Mouse (Mus musculus) forebrain, embryonic 13.5 days (tissue): ENCODE results near the gene Ttc6. TPM values are rescaled to one million over a fixed set of nuclear protein-coding genes. Genes with fewer than 3 reads are reported as not detected.

Experiments
- ATAC-seq: fragments of 200-750 bp; cut with Nextera tagmentation; 2 replicates; pipeline ENCODE4 v1.8.0; 2017
- H3K27ac ChIP-seq: fragments of 300-500 bp; sonication (generic); 2 replicates; pipeline ENCODE4 v1.5.1; 2015; ENCODE audit warnings: inconsistent platforms, mild to moderate bottlenecking, moderate library complexity
- H3K27me3 ChIP-seq: fragments of 300-500 bp; sonication (generic); 2 replicates; pipeline ENCODE4 v1.6.1; 2015; ENCODE audit warnings: mild to moderate bottlenecking, inconsistent platforms
- H3K36me3 ChIP-seq: fragments of 300-500 bp; sonication (generic); 2 replicates; pipeline ENCODE4 v1.6.1; 2015; ENCODE audit warnings: mild to moderate bottlenecking, inconsistent platforms; ENCODE audit not compliant: poor library complexity, severe bottlenecking
- H3K4me1 ChIP-seq: fragments of 300-500 bp; sonication (generic); 2 replicates; pipeline ENCODE4 v1.6.1; 2015; ENCODE audit warnings: inconsistent platforms
- H3K4me2 ChIP-seq: fragments of 300-500 bp; sonication (generic); 2 replicates; pipeline ENCODE4 v1.6.1; 2015; ENCODE audit warnings: inconsistent platforms, mild to moderate bottlenecking, moderate library complexity
- H3K4me3 ChIP-seq: fragments of 300-500 bp; sonication (generic); 2 replicates; pipeline ENCODE4 v1.5.1; 2015; ENCODE audit warnings: mild to moderate bottlenecking, inconsistent platforms
- H3K9ac ChIP-seq: fragments of 300-500 bp; sonication (generic); 2 replicates; pipeline ENCODE4 v1.6.1; 2015; ENCODE audit warnings: mild to moderate bottlenecking, inconsistent platforms
- H3K9me3 ChIP-seq: fragments of 300-500 bp; sonication (generic); replicated peaks from 2 replicates; pipeline ENCODE4 v1.6.1; 2016; ENCODE audit warnings: inconsistent platforms
- WGBS: fragments of 180-500 bp; shearing (Covaris S2); methylation state at CpG from one replicate; pipeline ENCODE4 v1.1.7; 2015; 5-methylcytosine and 5-hydroxymethylcytosine counted together
- polyA plus RNA-seq: library from polyadenylated mRNA; unstranded; fragments of >200 nt; fragmentation: Nextera tagmentation; extraction: Ambion mirVana; gene quantifications from 2 replicates; pipeline ENCODE4 v1.2.1, GENCODE M21; 2015

Ttc6 gene
- polyA plus RNA-seq, 1 experiment from 2014 or later: 0.14 TPM

DNA sequence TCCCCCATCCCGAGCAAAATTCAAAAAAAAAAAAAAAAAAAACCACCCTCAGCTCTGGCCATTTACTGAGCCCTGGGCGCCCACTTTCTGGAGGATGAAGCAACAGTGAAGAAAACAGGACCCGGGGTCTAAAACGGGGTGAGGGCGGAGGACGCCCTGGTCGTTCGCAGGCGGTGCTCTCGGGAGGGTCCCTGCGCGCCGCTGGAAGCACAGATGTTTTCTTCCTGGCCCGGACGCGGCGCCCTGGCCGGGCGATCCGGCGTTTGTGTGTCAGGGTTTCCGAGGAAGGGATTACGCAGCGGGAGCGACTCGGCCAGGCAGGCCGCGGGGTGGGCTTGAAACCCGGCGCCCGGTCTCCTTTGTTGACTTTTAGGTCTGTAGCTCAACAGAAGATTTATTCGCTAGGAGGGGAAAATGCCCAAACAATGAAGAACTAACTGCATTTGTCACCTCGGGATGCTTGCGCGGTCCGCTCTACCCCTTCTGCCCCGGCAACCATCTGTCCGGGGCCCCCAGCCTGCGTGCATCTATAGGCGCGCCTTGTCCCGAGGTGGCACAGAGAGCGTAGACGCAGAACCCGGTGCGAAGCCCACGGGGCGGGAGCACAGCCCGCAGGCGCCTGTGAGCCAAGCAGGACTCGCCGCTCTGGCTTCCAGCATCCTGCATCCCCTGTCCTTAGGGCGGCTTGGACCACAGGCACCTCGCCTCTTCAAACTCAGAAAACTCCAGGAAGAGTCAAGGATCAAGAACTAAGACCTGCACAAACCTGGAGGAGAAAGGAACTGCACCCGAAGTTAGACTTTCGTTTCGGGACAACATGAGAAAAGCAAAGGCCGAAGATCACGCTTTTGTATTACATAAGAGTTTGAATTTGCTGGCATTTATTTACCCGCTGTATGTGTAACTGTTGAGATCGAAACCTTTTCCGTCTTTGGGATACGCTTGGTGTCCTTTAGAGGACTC is 25.0 kb upstream of the Ttc6 start:
- Histone ChIP-seq H3K4me3 (peak overlapping the region; percentile 30), H3K4me2 (peak overlapping the region; percentile 54), H3K4me1 (peaks cover 27% of the 10 kb centered on the region), H3K27ac (no peak overlapping the region), H3K9me3 (no peaks in the 10 kb centered on the region), H3K36me3 (no peaks in the 10 kb centered on the region), H3K9ac (peak overlapping the region; percentile 5; the same call in 1 of the 2 replicates), H3K27me3 (peaks cover 91% of the 10 kb centered on the region)
- ATAC-seq: peak; percentile 14; the same call in 1 of the 2 replicates
- under 1% methylated on average over 59 of the region's 63 CpGs for WGBS

DNA sequence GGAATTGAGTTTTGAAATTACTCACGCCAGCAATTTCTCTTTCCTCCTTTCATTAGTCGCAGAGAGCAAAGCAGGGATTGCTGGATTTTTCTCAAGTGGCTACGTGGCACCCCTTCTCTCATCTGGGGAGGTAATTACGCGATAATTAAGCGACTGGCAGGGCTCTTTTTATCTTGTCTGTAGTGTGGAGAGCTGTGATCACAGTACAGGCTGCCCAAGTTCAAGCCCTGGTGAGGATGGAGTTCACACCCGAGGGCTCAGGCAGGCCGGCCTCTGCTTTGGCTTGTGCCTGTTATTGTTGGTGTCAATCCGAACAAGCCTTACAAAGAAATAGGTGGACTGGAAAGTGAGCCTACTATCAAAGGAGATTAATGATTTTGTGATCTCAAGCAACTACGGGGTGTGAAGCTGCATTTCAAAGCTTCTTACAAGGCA is 24.3 kb upstream of the Ttc6 start:
- ATAC-seq: no peak
- Histone ChIP-seq H3K9me3 (no peaks in the 10 kb centered on the region), H3K27ac (no peak overlapping the region), H3K4me1 (peaks cover 27% of the 10 kb centered on the region), H3K36me3 (no peaks in the 10 kb centered on the region), H3K4me3 (peak overlapping the region; percentile 30; the same call in 1 of the 2 replicates), H3K27me3 (peaks cover 91% of the 10 kb centered on the region), H3K4me2 (peak overlapping the region; percentile 54), H3K9ac (no peak overlapping the region)
- under 1% methylated on average over 10 of the region's 10 CpGs for WGBS

DNA sequence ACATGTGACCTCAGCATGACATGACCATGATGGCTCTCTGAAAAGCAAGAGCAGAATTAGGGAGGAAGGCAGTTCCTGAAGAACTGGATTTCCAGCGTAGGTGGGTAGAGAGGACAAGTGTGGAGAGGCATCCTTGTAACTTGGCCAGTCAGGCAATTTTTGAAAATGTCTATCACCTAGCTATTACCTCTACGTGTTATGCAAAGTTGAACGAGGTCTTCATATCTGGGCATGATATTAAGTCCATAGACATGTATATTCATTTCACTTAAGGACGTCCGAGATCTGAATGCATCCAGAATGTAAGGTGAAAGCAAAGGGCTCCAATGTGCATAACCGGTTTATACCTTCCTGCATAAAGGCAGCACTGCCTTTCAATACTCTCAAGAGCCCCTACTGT is 22.8 kb upstream of the Ttc6 start:
- peaks cover 26% of the 10 kb centered on the region for H3K4me1 ChIP-seq
- H3K27ac ChIP-seq: no peak overlapping the region
- WGBS: 12% methylated on average over 6 of the region's 6 CpGs
- no peak overlapping the region for H3K4me2 ChIP-seq
- no peaks in the 10 kb centered on the region for H3K9me3 ChIP-seq
- no peak overlapping the region for H3K9ac ChIP-seq
- ATAC-seq: no peak
- no peaks in the 10 kb centered on the region for H3K36me3 ChIP-seq
- H3K4me3 ChIP-seq: no peak overlapping the region
- peaks cover 91% of the 10 kb centered on the region for H3K27me3 ChIP-seq

DNA sequence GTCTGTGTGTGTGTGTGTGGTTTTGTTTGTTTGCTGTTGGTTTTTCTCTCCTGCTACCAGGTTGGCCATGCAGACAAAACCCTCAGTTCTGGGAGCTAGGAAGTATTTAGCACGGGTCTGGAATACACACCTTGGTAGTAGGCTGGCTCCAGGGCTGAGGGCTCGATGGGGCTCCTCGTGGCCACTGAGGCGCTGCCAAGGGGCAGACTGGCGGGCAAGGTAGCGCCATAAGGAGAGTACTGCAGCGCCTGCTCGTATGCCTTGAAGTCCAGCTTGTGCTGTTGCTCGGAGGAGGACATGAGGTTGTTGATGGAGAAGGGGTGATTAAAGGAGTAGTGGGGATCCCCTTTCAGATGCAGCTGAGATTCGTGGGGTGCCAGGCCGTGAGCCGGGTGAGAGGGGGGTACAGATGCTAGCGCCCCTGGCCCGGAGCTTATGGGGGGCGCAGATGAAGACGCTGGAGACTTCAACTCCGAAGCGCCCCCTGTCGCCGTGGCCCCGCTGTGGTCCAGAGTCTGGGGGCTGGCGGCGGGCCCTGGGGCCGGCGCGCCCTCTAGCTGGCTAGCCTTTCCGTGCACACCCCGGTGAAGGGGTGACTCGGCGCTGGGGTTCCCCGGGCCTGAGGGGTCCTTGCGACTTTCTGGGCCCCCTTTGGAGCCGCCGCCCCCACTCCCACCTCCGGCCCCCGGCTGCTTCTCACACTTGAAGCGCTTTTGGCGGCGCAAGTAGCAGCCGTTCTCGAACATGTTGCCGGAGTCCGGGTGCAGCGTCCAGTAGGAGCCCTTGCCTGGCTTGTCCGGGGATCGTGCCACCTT is 21.8 kb upstream of the Ttc6 start:
- H3K4me2 ChIP-seq: peak overlapping the region; percentile 37
- peak; percentile 11; the same call in 1 of the 2 replicates for ATAC-seq

DNA sequence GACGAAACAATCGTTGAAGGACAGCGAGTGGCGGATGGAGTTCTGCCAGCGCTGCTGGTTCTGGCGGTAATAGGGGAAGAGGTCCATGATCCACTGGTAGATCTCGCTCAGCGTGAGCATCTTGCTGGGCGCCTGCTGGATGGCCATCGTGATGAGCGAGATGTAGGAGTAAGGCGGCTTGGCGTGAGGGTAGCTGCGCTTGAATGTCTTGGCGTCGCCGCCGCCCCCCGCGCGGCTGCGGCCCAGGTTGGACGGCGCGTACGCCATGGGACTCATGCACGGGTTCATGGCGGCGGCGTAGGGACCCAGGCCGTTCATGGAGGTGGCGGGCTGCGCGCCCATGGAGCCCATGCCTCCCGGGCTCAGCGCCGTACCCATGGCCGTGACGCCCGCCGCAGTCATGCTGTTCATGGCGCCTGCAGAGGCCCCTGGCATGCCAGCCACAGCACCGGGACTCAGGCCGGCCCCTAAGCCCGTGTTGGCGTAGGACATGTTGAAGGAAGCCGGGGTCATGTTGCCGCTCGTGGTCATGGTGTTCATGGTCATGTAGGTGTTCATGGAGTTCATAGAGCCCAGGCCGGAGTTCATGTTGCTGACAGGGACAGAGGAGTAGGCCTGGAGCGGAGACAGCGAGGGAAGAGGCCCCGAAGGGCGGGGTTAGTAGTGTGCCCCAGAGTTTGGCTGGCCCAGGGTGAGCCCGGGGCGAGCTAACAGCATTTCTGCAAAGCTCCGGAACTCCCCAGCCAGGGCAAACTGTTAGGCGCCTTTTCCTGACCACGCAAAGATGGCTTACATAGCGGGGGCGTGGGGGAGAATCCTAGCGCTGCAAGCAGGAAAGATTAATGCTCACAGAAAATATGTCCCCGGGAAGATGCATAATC is 20.9 kb upstream of the Ttc6 start:
- Histone ChIP-seq H3K4me3 (peak overlapping the region; percentile 6; the same call in 1 of the 2 replicates), H3K4me1 (peaks cover 33% of the 10 kb centered on the region), H3K27ac (no peak overlapping the region), H3K9me3 (no peaks in the 10 kb centered on the region), H3K4me2 (peak overlapping the region; percentile 37), H3K9ac (no peak overlapping the region), H3K27me3 (peaks cover 96% of the 10 kb centered on the region), H3K36me3 (no peaks in the 10 kb centered on the region)
- WGBS: 2% methylated on average over 63 of the region's 63 CpGs
- ATAC-seq: no peak

More for the DNA sequence above, 21.8 kb upstream of the Ttc6 start:
- WGBS: under 1% methylated on average over 45 of the region's 46 CpGs
- Histone ChIP-seq H3K4me1 (peaks cover 33% of the 10 kb centered on the region), H3K27ac (no peak overlapping the region), H3K4me3 (peak overlapping the region; percentile 6), H3K27me3 (peaks cover 91% of the 10 kb centered on the region), H3K9me3 (no peaks in the 10 kb centered on the region), H3K9ac (no peak overlapping the region), H3K36me3 (no peaks in the 10 kb centered on the region)

DNA sequence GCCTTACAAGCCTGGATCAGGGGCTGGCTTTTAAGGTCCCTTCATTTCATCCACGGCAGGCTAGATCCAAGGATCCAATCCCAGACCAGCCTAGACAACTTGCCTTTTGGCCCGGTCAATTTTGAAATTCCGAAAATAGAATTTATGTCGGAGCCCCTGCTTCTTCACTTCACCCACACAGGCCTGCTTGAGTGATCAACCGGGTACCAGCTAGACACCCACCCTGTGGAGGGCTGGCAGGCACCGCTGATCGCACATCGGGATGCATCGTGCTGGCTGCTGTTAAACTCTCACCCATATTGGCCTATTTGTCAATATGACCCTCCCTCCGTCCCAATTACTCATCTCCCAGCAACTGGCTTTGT is 20.3 kb upstream of the Ttc6 start:
- H3K4me3 ChIP-seq: no peak overlapping the region
- peaks cover 96% of the 10 kb centered on the region for H3K27me3 ChIP-seq
- H3K4me2 ChIP-seq: no peak overlapping the region
- H3K36me3 ChIP-seq: no peaks in the 10 kb centered on the region
- H3K4me1 ChIP-seq: peaks cover 30% of the 10 kb centered on the region
- 5% methylated on average over 10 of the region's 10 CpGs for WGBS
- no peak overlapping the region for H3K9ac ChIP-seq
- no peak for ATAC-seq
- H3K9me3 ChIP-seq: no peaks in the 10 kb centered on the region
- no peak overlapping the region for H3K27ac ChIP-seq

DNA sequence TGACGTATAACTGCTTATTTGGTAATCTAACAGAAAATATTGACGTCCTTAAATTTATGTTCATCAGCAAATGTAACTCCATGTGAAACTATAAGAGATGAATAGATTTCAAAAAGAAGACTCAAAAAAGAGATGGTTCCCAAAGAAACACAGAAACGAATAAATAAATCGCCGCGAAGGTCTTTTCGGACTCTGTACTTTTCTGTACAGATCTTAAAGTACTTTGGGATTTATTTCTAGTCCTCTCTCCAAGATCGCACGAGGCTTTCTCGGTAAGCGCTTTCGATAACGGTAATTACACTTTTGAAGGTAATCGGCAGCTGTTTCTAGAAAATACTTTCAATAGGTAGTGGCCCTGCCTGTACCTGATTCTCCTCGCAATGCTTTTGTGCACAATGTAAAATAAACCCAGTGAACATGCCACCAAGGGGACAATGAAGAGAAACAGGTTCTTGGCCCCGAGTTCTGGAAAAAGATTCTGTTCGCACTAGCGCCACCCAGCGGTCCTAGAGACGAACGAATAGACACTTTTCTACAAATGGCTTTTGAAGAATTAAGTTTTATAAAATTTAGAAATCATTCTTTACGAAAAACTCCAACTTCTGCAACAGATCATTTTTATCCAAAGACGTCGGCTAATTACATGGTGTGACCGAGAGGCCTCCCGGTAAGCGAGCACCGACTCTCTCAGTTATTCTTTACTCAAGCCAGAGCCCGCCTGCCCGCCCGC is 19.1 kb upstream of the Ttc6 start:
- Histone ChIP-seq H3K27ac (no peak overlapping the region), H3K4me2 (peak overlapping the region; percentile 79), H3K4me3 (peak overlapping the region; percentile 47), H3K9me3 (no peaks in the 10 kb centered on the region), H3K9ac (no peak overlapping the region), H3K36me3 (no peaks in the 10 kb centered on the region), H3K27me3 (peaks cover 96% of the 10 kb centered on the region), H3K4me1 (peaks cover 23% of the 10 kb centered on the region)
- 0 out of 2 replicates have a peak, but pooled peaks have one; percentile 19 for ATAC-seq
- WGBS: under 1% methylated on average over 31 of the region's 31 CpGs

DNA sequence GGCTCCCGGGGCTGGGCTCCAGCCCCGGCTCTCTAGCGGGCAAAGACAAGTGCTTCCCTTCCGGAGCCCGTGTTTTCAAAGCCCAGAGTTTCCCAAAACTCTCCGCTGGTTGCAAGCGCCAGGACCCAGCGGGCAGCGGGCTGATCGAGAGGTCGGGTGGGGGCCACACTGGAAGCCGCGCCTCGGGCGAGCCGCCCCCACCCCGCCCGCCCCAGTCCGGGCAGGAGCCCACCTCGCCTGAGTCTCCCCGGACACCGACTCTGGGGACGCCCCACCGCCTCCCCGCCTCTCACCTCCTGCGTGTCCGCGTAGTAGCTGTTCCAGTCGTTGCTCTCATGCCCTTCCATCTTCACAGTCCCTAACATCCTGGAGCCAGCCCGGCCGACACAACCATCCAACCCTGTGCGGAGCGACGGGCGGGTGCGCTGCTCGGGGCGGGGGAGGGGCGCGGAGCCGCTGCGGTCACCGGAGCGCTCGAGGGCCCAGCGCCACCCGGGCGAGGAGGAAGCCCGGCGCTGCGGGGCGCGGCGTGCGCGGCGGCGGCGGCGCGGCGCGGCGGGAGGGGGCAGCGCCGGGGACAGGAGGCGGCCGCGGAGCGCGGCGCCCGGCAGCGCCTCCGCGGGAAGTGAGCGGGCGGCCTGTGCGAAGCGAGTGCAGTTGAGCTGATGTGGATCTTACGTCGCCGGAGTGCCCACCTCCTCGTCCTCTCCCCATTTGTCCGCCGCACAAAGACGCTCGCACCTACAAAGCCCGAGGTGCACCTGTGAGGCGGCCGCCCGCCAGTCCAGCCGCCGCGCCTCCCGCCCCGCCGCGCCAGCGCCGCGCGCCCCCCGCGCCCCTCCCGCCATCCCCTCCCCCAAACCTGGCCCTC is 18.3 kb upstream of the Ttc6 start:
- H3K9ac ChIP-seq: peak overlapping the region; percentile 51
- ATAC-seq: peak; percentile 60
- WGBS: under 1% methylated on average over 77 of the region's 106 CpGs
- H3K27ac ChIP-seq: no peak overlapping the region
- H3K27me3 ChIP-seq: peaks cover 100% of the 10 kb centered on the region
- H3K4me2 ChIP-seq: peak overlapping the region; percentile 79
- H3K4me3 ChIP-seq: peak overlapping the region; percentile 47
- H3K36me3 ChIP-seq: no peaks in the 10 kb centered on the region
- no peaks in the 10 kb centered on the region for H3K9me3 ChIP-seq
- H3K4me1 ChIP-seq: peaks cover 23% of the 10 kb centered on the region

DNA sequence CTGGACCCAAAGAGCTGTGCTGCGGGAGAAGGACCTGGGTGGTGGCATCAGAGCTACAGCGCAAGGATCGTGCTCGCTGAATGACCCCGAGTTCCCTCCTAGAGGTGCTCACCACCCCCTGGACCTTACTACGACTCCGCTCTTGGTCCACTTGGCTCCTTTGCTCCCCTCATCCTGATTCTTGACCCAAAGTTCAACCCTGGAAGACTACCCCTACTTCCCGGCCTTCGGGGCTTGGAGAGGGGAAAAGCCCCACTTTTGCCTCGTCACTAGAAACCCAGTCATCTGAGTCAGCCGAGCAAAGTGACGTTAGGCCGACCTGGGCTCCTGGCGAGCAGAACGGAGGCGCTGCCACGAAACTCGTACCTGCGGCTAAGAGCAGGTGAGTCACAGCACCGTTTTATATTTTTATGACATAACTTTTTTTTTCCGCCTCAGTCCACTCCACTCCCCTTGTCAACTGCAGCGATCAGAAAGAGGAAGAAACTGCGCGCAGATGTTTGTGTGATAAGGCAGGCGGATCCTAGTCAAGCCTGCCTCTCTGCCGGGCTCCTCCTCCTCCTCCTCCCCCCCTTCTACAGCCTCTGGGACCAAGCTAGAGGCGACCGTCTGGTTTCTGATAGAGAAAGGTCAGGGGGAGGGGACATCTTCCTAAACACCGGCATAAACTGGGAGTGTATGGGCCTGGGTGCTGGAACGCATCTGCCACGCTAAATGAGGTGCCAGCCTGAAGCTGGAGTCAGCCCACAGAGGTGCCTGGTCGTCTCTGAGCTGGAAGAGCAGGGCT is 17.3 kb upstream of the Ttc6 start, which contains the start of gene Foxa1:
Gene Foxa1, minus strand, starts transcription at position 502 of the 787 bp plus-strand sequence.
- ATAC-seq: no peak
- H3K9me3 ChIP-seq: no peaks in the 10 kb centered on the region
- peak within 1 kb of the TSS; percentile 79 for H3K4me2 ChIP-seq
- peak within 1 kb of the TSS; percentile 47 for H3K4me3 ChIP-seq
- peak within 1 kb of the TSS; percentile 51 for H3K9ac ChIP-seq
- no peaks in the 10 kb centered on the region for H3K36me3 ChIP-seq
- whole genome bisulfite sequencing: under 1% methylated on average over 32 of the region's 32 CpGs
- H3K27me3 ChIP-seq: peaks cover 100% of the 10 kb centered on the region
- no peak within 1 kb of the TSS for H3K27ac ChIP-seq
- H3K4me1 ChIP-seq: peaks cover 23% of the 10 kb centered on the region
